8 mouse cellular contexts compared by ENCODE assay signal in the genomic region with DNA sequence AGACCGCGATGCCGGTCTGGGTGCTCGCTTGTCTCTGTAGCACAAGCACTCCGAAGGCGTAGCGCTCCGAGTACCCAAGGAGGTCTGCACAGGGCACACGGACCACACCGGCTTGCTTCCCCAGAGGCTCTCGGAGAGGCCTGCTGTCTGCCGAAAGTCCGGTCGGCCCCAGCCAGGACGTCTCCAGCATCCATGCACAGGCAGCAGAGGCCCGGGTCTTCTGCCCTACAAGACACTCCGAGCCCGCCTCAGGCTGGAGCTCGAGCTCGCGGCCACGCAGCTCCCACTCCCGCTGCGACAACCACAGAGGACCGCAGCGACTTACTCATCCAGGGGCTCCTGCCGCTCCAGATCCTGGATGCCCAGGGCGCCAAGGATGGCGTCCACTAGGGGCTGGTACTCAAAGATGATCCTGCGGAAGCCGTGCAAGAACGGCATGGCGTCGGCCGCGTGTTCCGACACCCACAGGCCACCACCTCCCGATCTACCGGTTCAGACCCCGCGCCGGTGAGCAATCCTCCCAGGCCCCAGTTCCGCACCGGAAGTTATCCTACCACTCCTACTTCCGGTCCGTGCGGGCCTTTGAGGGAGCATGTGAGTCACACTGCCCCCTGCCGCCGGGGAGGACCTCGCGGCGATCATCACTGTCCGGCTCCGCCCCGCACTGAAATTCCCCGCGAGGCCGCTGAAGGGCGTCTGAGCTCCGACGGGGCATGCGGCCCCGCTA. TPM values are rescaled to one million over a fixed set of nuclear protein-coding genes. Genes with fewer than 3 reads are reported as not detected.
DNase-seq lines count a peak whose midpoint lies in the region; ATAC-seq and TF ChIP-seq lines count a peak whose summit lies in the region.

No protein-coding gene starts in this region.

- H3K27me3 ChIP-seq in forebrain, embryonic 16.5 days (replicated peaks; ENCODE audit: control insufficient read depth, insufficient read depth, low read length) = no peaks in the 10 kb centered on the region
- H3K27me3 ChIP-seq in lung, embryonic 15.5 days = no peaks in the 10 kb centered on the region

- WGBS in forebrain, embryonic 16.5 days = under 1% methylated on average over 63 of the region's 63 CpGs
- under 1% methylated on average over 63 of the region's 63 CpGs for WGBS in lung, embryonic 15.5 days

- H3K27ac ChIP-seq in ES-E14 (ENCODE audit: insufficient read depth, low read depth, low read length, poor library complexity, severe bottlenecking) = 0 out of 2 replicates have a peak overlapping the region, but pooled peaks have one; percentile 6
- H3K27ac ChIP-seq in forebrain, embryonic 16.5 days (ENCODE audit: low read length) = 0 out of 2 replicates have a peak overlapping the region, but pooled peaks have one; percentile 24
- H3K27ac ChIP-seq in lung, embryonic 15.5 days = peak overlapping the region; percentile 57

- peak overlapping the region; percentile 87 for H3K9ac ChIP-seq in ES-E14 (ENCODE audit: insufficient read depth, low read depth, low read length, poor library complexity, severe bottlenecking)
- peak overlapping the region; percentile 89 for H3K9ac ChIP-seq in forebrain, embryonic 16.5 days (replicated peaks; ENCODE audit: low read depth, low read length)
- H3K9ac ChIP-seq in lung, embryonic 15.5 days = peak overlapping the region; percentile 96

- H3K4me1 ChIP-seq in ES-E14 (ENCODE audit: control insufficient read depth in 2 of 2, insufficient read depth in 2 of 2, low read length in 2 of 2, poor library complexity in 1 of 2) = peaks cover 0 to 13% of the 10 kb centered on the region in 2 experiments; a peak in 2 of 4 replicates
- H3K4me1 ChIP-seq in forebrain, embryonic 16.5 days (replicated peaks; ENCODE audit: control insufficient read depth, insufficient read depth, low read length) = peaks cover 22% of the 10 kb centered on the region
- H3K4me1 ChIP-seq in lung, embryonic 15.5 days = peaks cover 28% of the 10 kb centered on the region

- H3K4me3 ChIP-seq in ES-E14 (ENCODE audit: insufficient read depth in 1 of 2, low read depth in 1 of 2, low read length in 2 of 2, poor library complexity in 1 of 2, severe bottlenecking in 1 of 2) = peak overlapping the region; percentile 83 to 97
- H3K4me3 ChIP-seq in forebrain, embryonic 16.5 days (replicated peaks; ENCODE audit: low read length) = peak overlapping the region; percentile 95
- peak overlapping the region; percentile 99 for H3K4me3 ChIP-seq in lung, embryonic 15.5 days

- ATAC-seq in forebrain, embryonic 16.5 days = peak; percentile 93
- ATAC-seq in lung, embryonic 15.5 days (ENCODE audit: borderline replicate concordance, extremely low read depth, low FRiP score, low TSS enrichment) = peak; percentile 60; the same call in 1 of the 2 replicates

- H3K4me2 ChIP-seq in forebrain, embryonic 16.5 days (ENCODE audit: low read length) = peak overlapping the region; percentile 87
- peak overlapping the region; percentile 91 for H3K4me2 ChIP-seq in lung, embryonic 15.5 days

- DNase-seq in ES-E14 (ENCODE audit: low read depth, low spot score) = peak; percentile 91
- peak; percentile 88 for DNase-seq in cerebellum, adult 11-12 months
- peak; percentile 99 for DNase-seq in heart, postnatal 4 days
- peak; percentile 86 to 95 for DNase-seq in layer of hippocampus, adult 8-10 months (ENCODE audit: low spot score in 2 of 2)
- DNase-seq in ovary, adult 18-20 months (ENCODE audit: low spot score) = peak; percentile 82
- peak; percentile 94 for DNase-seq in thymus, postnatal 0 days (ENCODE audit: low spot score)

- H3K9me3 ChIP-seq in ES-E14 (ENCODE audit: control insufficient read depth, insufficient read depth, low read depth, low read length) = no peaks in the 10 kb centered on the region
- H3K9me3 ChIP-seq in forebrain, embryonic 16.5 days (ENCODE audit: control insufficient read depth, low read length) = no peaks in the 10 kb centered on the region
- H3K9me3 ChIP-seq in lung, embryonic 15.5 days = no peaks in the 10 kb centered on the region

- H3K36me3 ChIP-seq in ES-E14 (ENCODE audit: control insufficient read depth, insufficient read depth, low read length, poor library complexity, severe bottlenecking) = peaks cover 34% of the 10 kb centered on the region
- peaks cover 18% of the 10 kb centered on the region for H3K36me3 ChIP-seq in forebrain, embryonic 16.5 days (ENCODE audit: control insufficient read depth, insufficient read depth)
- peaks cover 39% of the 10 kb centered on the region for H3K36me3 ChIP-seq in lung, embryonic 15.5 days

- in situ Hi-C loops in ES-E14 (cut with MboI; ENCODE audit: low sequenced_read_pairs in 2 of 2, unreplicated experiment in 2 of 2) = no loop called here

TF ChIP-seq in ES-E14, 5 proteins besides CTCF, POLR2A, EP300 and RAD21:
- TF ChIP-seq ZC3H11A (IDR thresholded peaks at IDR 0.05; ENCODE audit: borderline replicate concordance, low read depth, low read length) (0 out of 2 replicates have a peak, but pooled peaks have one; percentile 8), HCFC1 (IDR thresholded peaks at IDR 0.05; ENCODE audit: borderline replicate concordance, insufficient read depth, low read length) (peak; percentile 80), CHD2 (IDR thresholded peaks at IDR 0.05; ENCODE audit: low read depth, low read length) (no peak)

RNA-seq across cellular contexts. Expression of a gene that starts 2.2 kb away (rescaled TPM):
- total RNA-seq in ES-E14 (2012; rRNA removed) = 73.6 and 88.1 TPM in 2 replicates
- 41.2 and 47.2 TPM in 2 replicates for polyA plus RNA-seq in forebrain, embryonic 16.5 days (2015; fragmentation: Nextera tagmentation; extraction: Ambion mirVana)
- 10 to 100 TPM; 11.7 to 13.2 TPM for total RNA-seq in heart, postnatal 4 days (2021)
- total RNA-seq in layer of hippocampus, adult 8-10 months (2022) = 10 to 100 TPM; 35.2 to 39.2 (median 37.5) TPM
- 31.8 and 34.0 TPM in 2 replicates for polyA plus RNA-seq in lung, embryonic 15.5 days (2015; fragmentation: Nextera tagmentation; extraction: Ambion mirVana)
- polyA plus RNA-seq in thymus, postnatal 0 days (2015; fragmentation: Nextera tagmentation; extraction: Ambion mirVana) = 37.8 and 44.3 TPM in 2 replicates

RNA-seq across cellular contexts. Expression of a gene that starts 6.9 kb away (rescaled TPM):
- 8.7 and 16.2 TPM in 2 replicates for total RNA-seq in ES-E14 (2012; rRNA removed)
- 1.9 and 4.0 TPM in 2 replicates for polyA plus RNA-seq in forebrain, embryonic 16.5 days (2015; fragmentation: Nextera tagmentation; extraction: Ambion mirVana)
- total RNA-seq in heart, postnatal 4 days (2021) = 1 to 10 TPM; 8.7 to 9.4 TPM
- 1 to 10 TPM in 3 of 4 experiments, under 1 TPM in 1; 0.94 to 3.9 (median 1.9) TPM for total RNA-seq in layer of hippocampus, adult 8-10 months (2022)
- polyA plus RNA-seq in lung, embryonic 15.5 days (2015; fragmentation: Nextera tagmentation; extraction: Ambion mirVana) = 9.7 and 12.5 TPM in 2 replicates
- 0.60 and 0.91 TPM in 2 replicates for polyA plus RNA-seq in thymus, postnatal 0 days (2015; fragmentation: Nextera tagmentation; extraction: Ambion mirVana)

RNA-seq across cellular contexts. Expression of a gene that starts 20.3 kb away (rescaled TPM):
- total RNA-seq in ES-E14 (2012; rRNA removed) = 47.3 and 55.2 TPM in 2 replicates
- polyA plus RNA-seq in forebrain, embryonic 16.5 days (2015; fragmentation: Nextera tagmentation; extraction: Ambion mirVana) = 120 and 121 TPM in 2 replicates
- 10 to 100 TPM; 51.7 to 54.5 TPM for total RNA-seq in heart, postnatal 4 days (2021)
- 10 to 100 TPM; 29.6 to 33.4 (median 32.3) TPM for total RNA-seq in layer of hippocampus, adult 8-10 months (2022)
- polyA plus RNA-seq in lung, embryonic 15.5 days (2015; fragmentation: Nextera tagmentation; extraction: Ambion mirVana) = 82.9 and 87.2 TPM in 2 replicates
- polyA plus RNA-seq in thymus, postnatal 0 days (2015; fragmentation: Nextera tagmentation; extraction: Ambion mirVana) = 48.5 and 50.4 TPM in 2 replicates

RNA-seq across cellular contexts. Expression of a gene that starts 24.5 kb away (rescaled TPM):
- 1.9 and 2.6 TPM in 2 replicates for total RNA-seq in ES-E14 (2012; rRNA removed)
- 2.1 and 2.9 TPM in 2 replicates for polyA plus RNA-seq in forebrain, embryonic 16.5 days (2015; fragmentation: Nextera tagmentation; extraction: Ambion mirVana)
- 1 to 10 TPM; 2.6 to 4.0 TPM for total RNA-seq in heart, postnatal 4 days (2021)
- total RNA-seq in layer of hippocampus, adult 8-10 months (2022) = 10 to 100 TPM in 1 of 4 experiments, 1 to 10 TPM in 3; 6.1 to 12.4 (median 7.1) TPM
- 4.7 and 6.0 TPM in 2 replicates for polyA plus RNA-seq in lung, embryonic 15.5 days (2015; fragmentation: Nextera tagmentation; extraction: Ambion mirVana)
- 0.90 and 1.1 TPM in 2 replicates for polyA plus RNA-seq in thymus, postnatal 0 days (2015; fragmentation: Nextera tagmentation; extraction: Ambion mirVana)

Comparison
In these comparisons a context has a peak if more than half of its experiments do, and no peak if none do; other contexts are left out.
1. Peak in every context shown above with its lines: DNase-seq, ATAC-seq, H3K4me3 ChIP-seq and H3K27ac ChIP-seq.
2. H3K27ac ChIP-seq: peak in every context shown above with its lines; median percentile 57 in lung, embryonic 15.5 days; 24 in forebrain, embryonic 16.5 days; 6 in ES-E14.